Mouse (Mus musculus) forebrain, embryonic 15.5 days (tissue): ENCODE measurements around the gene Zmynd8. TPM values are rescaled to one million over a fixed set of nuclear protein-coding genes. Genes with fewer than 3 reads are reported as not detected.

Experiments
- ATAC-seq: fragments of 200-750 bp; cut with Nextera tagmentation; replicated peaks from 2 replicates; pipeline ENCODE4 v1.8.0; 2017; ENCODE audit warnings: mild to moderate bottlenecking, moderate TSS enrichment, moderate library complexity
- H3K27ac ChIP-seq: fragments of 300-500 bp; sonication (generic); replicated peaks from 2 replicates; pipeline ENCODE4 v1.5.1; 2015; ENCODE audit warnings: mild to moderate bottlenecking, inconsistent platforms
- H3K27me3 ChIP-seq: fragments of 300-500 bp; sonication (generic); 2 replicates; pipeline ENCODE4 v1.6.1; 2015; ENCODE audit warnings: inconsistent platforms
- H3K36me3 ChIP-seq: fragments of 300-500 bp; sonication (generic); 2 replicates; pipeline ENCODE4 v1.6.1; 2015; ENCODE audit warnings: mild to moderate bottlenecking, inconsistent platforms
- H3K4me1 ChIP-seq: fragments of 300-500 bp; sonication (generic); 2 replicates; pipeline ENCODE4 v1.6.1; 2015; ENCODE audit warnings: inconsistent platforms
- H3K4me2 ChIP-seq: fragments of 300-500 bp; sonication (generic); replicated peaks from 2 replicates; pipeline ENCODE4 v1.6.1; 2015; ENCODE audit warnings: mild to moderate bottlenecking, inconsistent platforms
- H3K4me3 ChIP-seq: fragments of 300-500 bp; sonication (generic); 2 replicates; pipeline ENCODE4 v1.5.1; 2015; ENCODE audit warnings: mild to moderate bottlenecking, inconsistent platforms
- H3K9ac ChIP-seq: fragments of 300-500 bp; sonication (generic); replicated peaks from 2 replicates; pipeline ENCODE4 v1.6.1; 2015; ENCODE audit warnings: mild to moderate bottlenecking, inconsistent platforms
- H3K9me3 ChIP-seq: fragments of 300-500 bp; sonication (generic); 2 replicates; pipeline ENCODE4 v1.6.1; 2016; ENCODE audit warnings: inconsistent platforms
- WGBS: fragments of 180-500 bp; shearing (Covaris S2); methylation state at CpG from one replicate; pipeline ENCODE4 v1.1.7; 2015; ENCODE audit warnings: mixed read lengths; 5-methylcytosine and 5-hydroxymethylcytosine counted together
- polyA plus RNA-seq: library from polyadenylated mRNA; unstranded; fragments of >200 nt; fragmentation: Nextera tagmentation; extraction: Ambion mirVana; gene quantifications from 2 replicates; pipeline ENCODE4 v1.2.1, GENCODE M21; 2015

Gene Zmynd8
- polyA plus RNA-seq, 1 experiment from 2014 or later: 81.0 TPM

- WGBS: 3% methylated on average over 21 of the region's 21 CpGs
- peak overlapping the region; percentile 36 for H3K4me3 ChIP-seq
These were observed 14.1 kb downstream of the Zmynd8 start for GRCm38 (mm10) chr2:165884577-165885224.

DNA sequence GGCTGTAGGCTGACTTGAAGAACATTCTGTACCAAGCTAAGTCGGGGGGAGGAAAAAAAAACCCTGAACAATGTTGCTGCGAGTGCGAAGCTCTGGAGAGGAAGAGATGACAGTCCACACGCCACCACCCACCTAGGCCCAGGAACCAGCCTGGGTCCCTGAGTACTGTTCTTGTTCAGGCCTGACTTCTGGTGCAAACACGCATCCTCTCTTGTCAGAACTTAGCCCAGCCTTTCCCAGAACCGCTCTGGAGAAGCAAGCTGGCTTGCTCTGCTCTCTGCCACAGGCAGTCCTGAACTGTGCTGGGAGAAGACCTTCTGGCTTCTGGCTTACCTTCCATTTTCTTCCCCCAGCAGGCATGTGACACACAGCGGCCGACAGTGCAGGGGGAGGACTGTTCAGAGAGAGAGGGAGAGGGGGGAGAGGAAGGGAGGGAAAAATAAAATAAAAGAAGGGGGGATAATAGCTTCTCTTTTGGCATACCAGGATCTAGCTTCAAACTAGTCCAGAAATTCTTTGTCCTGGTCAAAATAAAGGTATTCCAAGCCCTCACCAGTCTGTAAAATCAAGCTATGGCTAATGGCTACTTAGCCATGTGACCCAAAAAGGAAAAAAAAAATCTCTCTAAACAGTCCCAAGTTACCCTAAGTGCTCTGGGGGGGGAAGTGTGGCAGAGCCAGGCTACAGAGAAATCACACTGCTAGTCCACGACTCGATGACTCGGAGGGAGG, 14.8 kb downstream of the Zmynd8 start:
- ATAC-seq: 0 out of 2 replicates have a peak, but pooled peaks have one; percentile 4
- H3K9me3 ChIP-seq: no peaks in the 10 kb centered on the region
- peak overlapping the region; percentile 36 for H3K4me3 ChIP-seq
- H3K4me1 ChIP-seq: peaks cover 99% of the 10 kb centered on the region
- 12% methylated on average over 11 of the region's 11 CpGs for WGBS
- H3K27ac ChIP-seq: peak overlapping the region; percentile 100
- no peaks in the 10 kb centered on the region for H3K27me3 ChIP-seq
- peak overlapping the region; percentile 64 for H3K9ac ChIP-seq
- H3K4me2 ChIP-seq: peak overlapping the region; percentile 67
- H3K36me3 ChIP-seq: no peaks in the 10 kb centered on the region

More at GRCm38 (mm10) chr2:165884577-165885224, 14.1 kb downstream of the Zmynd8 start:
- peak overlapping the region; percentile 100 for H3K27ac ChIP-seq
- no peaks in the 10 kb centered on the region for H3K27me3 ChIP-seq
- H3K36me3 ChIP-seq: no peaks in the 10 kb centered on the region
- peak overlapping the region; percentile 64 for H3K9ac ChIP-seq
- peak overlapping the region; percentile 67 for H3K4me2 ChIP-seq
- no peaks in the 10 kb centered on the region for H3K9me3 ChIP-seq
- H3K4me1 ChIP-seq: peaks cover 97% of the 10 kb centered on the region
- peak; percentile 69 for ATAC-seq

GRCm38 (mm10) chr2:165883006-165883405, 15.8 kb downstream of the Zmynd8 start:
- Histone ChIP-seq H3K4me2 (peak overlapping the region; percentile 67), H3K9ac (peak overlapping the region; percentile 64), H3K27me3 (no peaks in the 10 kb centered on the region), H3K27ac (peak overlapping the region; percentile 100), H3K4me3 (peak overlapping the region; percentile 36), H3K36me3 (no peaks in the 10 kb centered on the region), H3K4me1 (peaks cover 97% of the 10 kb centered on the region), H3K9me3 (no peaks in the 10 kb centered on the region)
- no peak for ATAC-seq
- 10% methylated on average over 6 of the region's 6 CpGs for WGBS

DNA sequence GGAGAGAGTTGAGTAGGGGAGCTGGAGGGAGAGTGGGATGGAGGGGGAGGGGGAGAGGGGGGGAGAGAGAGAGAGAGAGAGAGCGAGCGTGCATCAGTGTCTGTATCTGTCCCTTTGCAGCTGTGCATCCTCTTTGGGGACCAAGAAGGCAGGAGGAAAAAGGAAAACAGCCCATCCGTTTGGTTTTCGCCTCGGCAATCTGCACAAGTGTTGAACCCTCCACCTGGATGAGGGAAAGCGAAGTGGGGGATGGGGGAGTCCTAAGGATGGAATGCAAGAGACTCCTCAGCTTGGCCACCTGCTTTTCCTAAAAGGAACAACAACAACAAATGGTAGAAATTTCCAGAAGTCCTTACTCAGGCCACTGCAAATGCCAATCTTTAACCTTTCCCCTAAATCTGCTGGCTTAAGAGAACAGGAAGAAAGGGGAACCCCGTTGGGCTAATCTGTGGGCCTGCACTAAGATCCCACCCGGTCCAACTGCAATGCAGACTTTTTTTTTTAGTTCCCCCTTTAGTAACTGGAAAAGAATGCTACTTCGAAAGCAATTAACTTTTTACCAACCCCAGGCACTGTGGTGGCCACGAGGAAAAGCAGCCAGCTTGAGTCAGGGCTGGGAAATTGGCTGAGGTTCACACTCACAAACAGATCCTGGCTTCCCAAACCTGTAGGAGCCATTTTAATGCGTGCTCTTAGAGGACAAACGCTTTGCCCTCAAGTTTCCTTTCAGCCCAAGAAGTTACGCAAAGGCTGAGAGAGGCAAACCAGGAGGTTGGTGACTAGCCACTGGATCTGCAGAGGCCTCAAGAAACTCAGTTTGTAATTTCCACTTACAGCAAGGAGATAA, 17.0 kb downstream of the Zmynd8 start:
- peak overlapping the region; percentile 64 for H3K9ac ChIP-seq
- H3K4me1 ChIP-seq: peaks cover 97% of the 10 kb centered on the region
- H3K4me3 ChIP-seq: peak overlapping the region; percentile 36
- WGBS: 7% methylated on average over 13 of the region's 13 CpGs
- H3K4me2 ChIP-seq: peak overlapping the region; percentile 67
- no peaks in the 10 kb centered on the region for H3K27me3 ChIP-seq
- ATAC-seq: no peak
- no peaks in the 10 kb centered on the region for H3K36me3 ChIP-seq
- no peaks in the 10 kb centered on the region for H3K9me3 ChIP-seq
- H3K27ac ChIP-seq: peak overlapping the region; percentile 100

GRCm38 (mm10) chr2:165881220-165881584, 17.6 kb downstream of the Zmynd8 start:
- Histone ChIP-seq H3K27me3 (no peaks in the 10 kb centered on the region), H3K36me3 (no peaks in the 10 kb centered on the region), H3K9ac (no peak overlapping the region), H3K27ac (peak overlapping the region; percentile 100), H3K4me3 (peak overlapping the region; percentile 37), H3K9me3 (no peaks in the 10 kb centered on the region), H3K4me1 (peaks cover 97% of the 10 kb centered on the region), H3K4me2 (peak overlapping the region; percentile 67)
- ATAC-seq: no peak
- WGBS: 6% methylated on average over 3 of the region's 3 CpGs

DNA sequence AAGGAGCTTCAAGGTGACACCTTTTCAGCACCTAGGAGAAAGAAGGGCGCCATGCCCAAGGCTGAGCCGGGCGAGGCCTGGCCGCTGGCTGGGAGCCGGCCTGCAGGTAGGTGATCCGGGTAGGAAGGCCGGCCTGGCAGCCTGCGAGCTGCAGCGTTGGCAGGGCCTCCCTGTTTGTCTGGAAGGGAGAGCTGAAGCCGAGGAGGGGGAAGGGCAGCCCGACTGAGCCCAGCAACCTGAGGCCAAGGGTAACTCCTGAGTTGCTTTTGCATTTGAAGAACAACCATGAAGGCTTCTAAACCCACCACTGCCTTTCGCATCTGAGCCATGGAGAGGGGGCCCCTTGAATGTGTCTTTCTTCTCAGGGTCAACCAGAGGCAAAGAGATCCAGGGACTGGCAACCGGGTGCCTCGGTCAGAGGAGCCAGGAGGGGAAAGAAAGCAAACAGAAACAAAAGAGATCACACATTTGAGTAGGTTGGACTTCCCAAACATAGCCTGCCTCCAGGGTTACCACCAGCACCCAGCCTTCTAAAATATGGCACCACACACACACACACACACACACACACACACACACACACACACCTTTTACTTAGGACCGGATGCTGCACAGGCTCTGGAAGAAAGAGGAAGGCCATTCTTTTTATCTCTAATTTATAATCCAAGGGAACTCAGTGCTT, 18.2 kb downstream of the Zmynd8 start:
- WGBS: under 1% methylated on average over 15 of the region's 15 CpGs

GRCm38 (mm10) chr2:165879403-165880178, 19.2 kb downstream of the Zmynd8 start:
- Histone ChIP-seq H3K4me1 (peaks cover 97% of the 10 kb centered on the region), H3K4me3 (peak overlapping the region; percentile 37), H3K9me3 (no peaks in the 10 kb centered on the region), H3K9ac (peak overlapping the region; percentile 48), H3K36me3 (no peaks in the 10 kb centered on the region), H3K27ac (peak overlapping the region; percentile 100), H3K4me2 (peak overlapping the region; percentile 67), H3K27me3 (no peaks in the 10 kb centered on the region)
- WGBS: 2% methylated on average over 16 of the region's 16 CpGs
- ATAC-seq: no peak

More for the DNA sequence above, 18.2 kb downstream of the Zmynd8 start:
- no peaks in the 10 kb centered on the region for H3K36me3 ChIP-seq
- peak overlapping the region; percentile 100 for H3K27ac ChIP-seq
- H3K27me3 ChIP-seq: no peaks in the 10 kb centered on the region
- peak overlapping the region; percentile 37 for H3K4me3 ChIP-seq
- H3K9ac ChIP-seq: peak overlapping the region; percentile 48
- H3K4me1 ChIP-seq: peaks cover 97% of the 10 kb centered on the region
- peak overlapping the region; percentile 67 for H3K4me2 ChIP-seq
- peak; percentile 18; the same call in 1 of the 2 replicates for ATAC-seq
- no peaks in the 10 kb centered on the region for H3K9me3 ChIP-seq

GRCm38 (mm10) chr2:165878907-165879361, 19.9 kb downstream of the Zmynd8 start:
- Histone ChIP-seq H3K4me2 (peak overlapping the region; percentile 67), H3K9ac (peak overlapping the region; percentile 48), H3K27ac (peak overlapping the region; percentile 100), H3K36me3 (peaks cover 3% of the 10 kb centered on the region), H3K4me3 (peak overlapping the region; percentile 37), H3K9me3 (no peaks in the 10 kb centered on the region), H3K4me1 (peaks cover 98% of the 10 kb centered on the region), H3K27me3 (no peaks in the 10 kb centered on the region)
- 24% methylated on average over 8 of the region's 8 CpGs for WGBS
- no peak for ATAC-seq

DNA sequence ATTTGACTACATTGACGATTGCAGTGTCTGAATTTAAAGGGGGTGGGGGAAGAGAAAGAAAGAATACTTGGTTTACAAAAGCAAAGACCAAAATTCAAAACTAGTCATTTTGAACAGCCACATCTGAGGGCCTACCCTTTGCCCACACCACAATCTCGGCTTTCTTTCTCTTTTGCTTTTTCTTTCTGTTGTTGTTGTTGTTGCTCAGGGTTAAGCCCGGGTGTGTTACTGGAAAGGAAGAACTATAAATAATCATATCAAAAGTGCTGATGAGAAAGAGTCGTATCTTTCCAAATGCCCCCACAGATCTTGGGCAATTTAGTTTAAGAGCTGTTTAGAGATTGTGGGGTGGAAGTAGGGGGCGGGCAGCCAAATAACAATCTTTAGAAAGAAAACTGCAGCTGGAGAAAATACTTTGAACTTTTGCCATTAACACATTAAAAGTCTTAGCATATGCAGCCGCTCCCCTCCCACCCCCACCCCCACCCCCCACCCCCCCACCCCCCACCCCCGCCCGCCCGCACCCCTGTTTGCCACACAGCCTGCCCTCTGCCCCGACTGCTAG, 20.7 kb downstream of the Zmynd8 start:
- Histone ChIP-seq H3K4me1 (peaks cover 96% of the 10 kb centered on the region), H3K27me3 (no peaks in the 10 kb centered on the region), H3K36me3 (peaks cover 8% of the 10 kb centered on the region), H3K4me2 (peak overlapping the region; percentile 67), H3K9ac (peak overlapping the region; percentile 32), H3K4me3 (peak overlapping the region; percentile 37), H3K9me3 (no peaks in the 10 kb centered on the region), H3K27ac (peak overlapping the region; percentile 100)
- ATAC-seq: no peak
- 5% methylated on average over 10 of the region's 10 CpGs for WGBS

- peak overlapping the region; percentile 32; the same call in 1 of the 2 replicates for H3K9ac ChIP-seq
- peak overlapping the region; percentile 67 for H3K4me2 ChIP-seq
- peak overlapping the region; percentile 25; the same call in 1 of the 2 replicates for H3K4me3 ChIP-seq
- H3K36me3 ChIP-seq: peaks cover 10% of the 10 kb centered on the region
- peaks cover 88% of the 10 kb centered on the region for H3K4me1 ChIP-seq
- ATAC-seq: no peak
- WGBS: 60% methylated on average over 4 of the region's 4 CpGs
- H3K27ac ChIP-seq: peak overlapping the region; percentile 84
- no peaks in the 10 kb centered on the region for H3K27me3 ChIP-seq
- no peaks in the 10 kb centered on the region for H3K9me3 ChIP-seq
These were observed 21.6 kb downstream of the Zmynd8 start for GRCm38 (mm10) chr2:165877180-165877579.
